Mouse (Mus musculus) lung, postnatal 0 days (tissue): ENCODE measurements at regions not wholly inside any gene's neighbourhood (a gene's known extent, or its start where the extent isn't known, plus 50 kb on each side); places are given as distances from the start of the nearest gene placed in this dataset.

Experiments used
- ATAC-seq: fragments of 200-750 bp; cut with Nextera tagmentation; 2 replicates; pipeline ENCODE4 v1.8.0; 2017; ENCODE audit warnings: moderate library complexity
- DNase-seq: peaks from one replicate; pipeline ENCODE4 v3.0.0-alpha.2; 2016; ENCODE audit warnings: low spot score
- H3K27ac ChIP-seq: fragments of 300-500 bp; sonication (generic); 2 replicates; pipeline ENCODE4 v1.5.1; 2014; ENCODE audit warnings: antibody characterized with exemption, mild to moderate bottlenecking, low read length, mixed read lengths
- H3K27me3 ChIP-seq: fragments of 300-500 bp; sonication (generic); replicated peaks from 2 replicates; pipeline ENCODE4 v1.6.1; 2014; ENCODE audit warnings: low read length, mixed read lengths; ENCODE audit not compliant: insufficient read depth
- H3K36me3 ChIP-seq: fragments of 300-500 bp; sonication (generic); 2 replicates; pipeline ENCODE4 v1.6.1; 2014; ENCODE audit warnings: low read length, mixed read lengths; ENCODE audit not compliant: insufficient read depth
- H3K4me1 ChIP-seq: fragments of 300-500 bp; sonication (generic); 2 replicates; pipeline ENCODE4 v1.6.1; 2014; ENCODE audit warnings: antibody characterized with exemption, low read depth, low read length, mixed read lengths; ENCODE audit not compliant: insufficient read depth
- H3K4me2 ChIP-seq: fragments of 300-500 bp; sonication (generic); replicated peaks from 2 replicates; pipeline ENCODE4 v1.6.1; 2014; ENCODE audit warnings: low read depth, mild to moderate bottlenecking, low read length, moderate library complexity, mixed read lengths
- H3K4me3 ChIP-seq: fragments of 300-500 bp; sonication (generic); 2 replicates; pipeline ENCODE4 v1.5.1; 2014; ENCODE audit warnings: low read depth, low read length
- H3K9ac ChIP-seq: fragments of 300-500 bp; sonication (generic); replicated peaks from 2 replicates; pipeline ENCODE4 v1.6.1; 2014; ENCODE audit warnings: low read depth, mild to moderate bottlenecking
- H3K9me3 ChIP-seq: fragments of 300-500 bp; sonication (generic); 2 replicates; pipeline ENCODE4 v1.6.1; 2016; ENCODE audit warnings: low read length, mixed read lengths
- CTCF ChIP-seq: IDR thresholded peaks from 2 replicates; pipeline ENCODE4 v1.5.1; 2016; ENCODE audit warnings: antibody characterized with exemption, mild to moderate bottlenecking
- EP300 ChIP-seq: IDR thresholded peaks from 2 replicates; pipeline ENCODE4 v1.6.1; 2016; ENCODE audit warnings: antibody characterized with exemption, mild to moderate bottlenecking, control low read depth
- WGBS: fragments of 180-500 bp; shearing (Covaris S2); extraction: QIAGEN DNeasy Blood & Tissue Kit; methylation state at CpG from one replicate; pipeline ENCODE4 v1.1.7; 2014; 5-methylcytosine and 5-hydroxymethylcytosine counted together

GRCm38 (mm10) chr12:78109931-78110330 is 84.1 kb upstream of the Gm6657 start:
- DNase-seq (no peak), ATAC-seq (no peak)
- H3K4me1 ChIP-seq, result no peaks in the 10 kb centered on the region
- H3K4me2 ChIP-seq, result no peak overlapping the region
- TF ChIP-seq CTCF (no peak), EP300 (no peak)
- H3K27ac ChIP-seq, result no peak overlapping the region
- WGBS, result 90% methylated on average over 1 of the region's 1 CpGs
- H3K27me3 ChIP-seq, result no peaks in the 10 kb centered on the region
- no peak overlapping the region for H3K9ac ChIP-seq
- no peak overlapping the region for H3K4me3 ChIP-seq
- no peaks in the 10 kb centered on the region for H3K9me3 ChIP-seq
- H3K36me3 ChIP-seq, result no peaks in the 10 kb centered on the region

DNA sequence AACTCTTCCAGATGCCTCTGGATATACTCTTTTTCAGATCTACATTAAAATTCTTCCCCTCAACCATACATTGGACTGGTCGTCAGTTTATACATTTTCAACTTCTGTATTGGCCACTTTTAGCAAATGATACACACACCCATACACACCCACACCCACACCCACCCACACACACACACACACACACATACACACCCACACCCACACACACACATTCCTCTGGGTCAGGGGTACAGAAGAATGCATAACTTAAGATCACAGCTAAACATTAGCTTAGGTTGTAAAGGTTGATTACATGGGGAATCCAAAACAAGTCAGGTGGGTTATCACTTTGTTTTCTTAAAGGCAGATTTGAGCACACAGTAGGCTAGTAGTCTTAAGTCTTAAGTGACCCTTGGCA is 75.9 kb upstream of the Gm6657 start:
- no peak for TF ChIP-seq EP300
- no peak for TF ChIP-seq CTCF
- WGBS, result 70% methylated on average over 1 of the region's 1 CpGs
- DNase-seq (no peak), ATAC-seq (no peak)
- no peak overlapping the region for H3K4me2 ChIP-seq
- no peak overlapping the region for H3K9ac ChIP-seq
- no peaks in the 10 kb centered on the region for H3K4me1 ChIP-seq
- H3K27me3 ChIP-seq, result no peaks in the 10 kb centered on the region
- no peak overlapping the region for H3K4me3 ChIP-seq
- no peaks in the 10 kb centered on the region for H3K36me3 ChIP-seq
- no peak overlapping the region for H3K27ac ChIP-seq
- no peaks in the 10 kb centered on the region for H3K9me3 ChIP-seq

DNA sequence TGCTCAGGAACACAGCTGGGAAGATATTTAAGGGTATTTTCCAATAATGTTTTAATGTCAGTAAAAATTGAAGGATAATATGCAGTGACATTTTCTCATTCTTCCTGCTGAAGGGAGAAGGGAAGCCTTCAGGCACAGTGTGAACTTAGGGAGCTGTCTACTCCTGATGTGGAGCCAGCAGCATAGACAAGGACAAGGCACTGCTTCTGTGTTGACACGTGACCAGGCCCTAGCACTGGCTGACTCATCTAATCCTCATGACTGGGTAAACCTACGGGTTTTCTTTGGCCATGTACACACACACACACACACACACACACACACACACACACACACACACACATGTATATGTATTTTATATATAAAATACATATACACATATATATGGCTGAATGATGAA is 74.8 kb upstream of the Gm6657 start:
- H3K4me1 ChIP-seq, result no peaks in the 10 kb centered on the region
- ATAC-seq (no peak), DNase-seq (no peak)
- H3K4me3 ChIP-seq, result no peak overlapping the region
- 60% methylated on average over 2 of the region's 2 CpGs for WGBS
- no peaks in the 10 kb centered on the region for H3K36me3 ChIP-seq
- no peak overlapping the region for H3K9ac ChIP-seq
- no peaks in the 10 kb centered on the region for H3K9me3 ChIP-seq
- H3K27me3 ChIP-seq, result no peaks in the 10 kb centered on the region
- H3K4me2 ChIP-seq, result no peak overlapping the region
- no peak overlapping the region for H3K27ac ChIP-seq
- TF ChIP-seq CTCF, result no peak
- no peak for TF ChIP-seq EP300

DNA sequence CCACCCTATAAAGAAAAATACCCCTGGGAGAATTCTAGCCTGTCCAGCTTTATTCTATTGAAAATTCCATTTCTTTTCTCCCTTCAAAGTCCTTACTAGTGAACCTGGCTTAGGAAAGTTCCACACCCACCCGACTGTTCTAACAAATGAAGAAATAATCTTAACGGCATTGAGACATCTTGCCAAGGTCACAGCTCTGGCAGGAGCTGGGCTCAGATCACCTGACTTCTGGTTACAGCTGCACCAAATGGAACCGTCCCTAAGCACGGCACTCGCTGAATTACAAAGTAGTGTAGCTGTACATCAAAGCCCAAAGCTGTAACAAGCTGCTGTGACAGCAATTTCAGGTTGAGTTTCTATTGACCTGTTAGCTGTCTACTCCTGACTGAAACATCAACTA is 74.2 kb upstream of the Gm6657 start:
- 43% methylated on average over 5 of the region's 5 CpGs for WGBS
- Histone ChIP-seq H3K27ac (no peak overlapping the region), H3K9me3 (no peaks in the 10 kb centered on the region), H3K4me2 (no peak overlapping the region), H3K4me1 (no peaks in the 10 kb centered on the region), H3K9ac (no peak overlapping the region), H3K27me3 (no peaks in the 10 kb centered on the region), H3K4me3 (no peak overlapping the region), H3K36me3 (no peaks in the 10 kb centered on the region)
- DNase-seq, result no peak
- no peak for TF ChIP-seq EP300
- no peak for TF ChIP-seq CTCF
- ATAC-seq, result no peak

DNA sequence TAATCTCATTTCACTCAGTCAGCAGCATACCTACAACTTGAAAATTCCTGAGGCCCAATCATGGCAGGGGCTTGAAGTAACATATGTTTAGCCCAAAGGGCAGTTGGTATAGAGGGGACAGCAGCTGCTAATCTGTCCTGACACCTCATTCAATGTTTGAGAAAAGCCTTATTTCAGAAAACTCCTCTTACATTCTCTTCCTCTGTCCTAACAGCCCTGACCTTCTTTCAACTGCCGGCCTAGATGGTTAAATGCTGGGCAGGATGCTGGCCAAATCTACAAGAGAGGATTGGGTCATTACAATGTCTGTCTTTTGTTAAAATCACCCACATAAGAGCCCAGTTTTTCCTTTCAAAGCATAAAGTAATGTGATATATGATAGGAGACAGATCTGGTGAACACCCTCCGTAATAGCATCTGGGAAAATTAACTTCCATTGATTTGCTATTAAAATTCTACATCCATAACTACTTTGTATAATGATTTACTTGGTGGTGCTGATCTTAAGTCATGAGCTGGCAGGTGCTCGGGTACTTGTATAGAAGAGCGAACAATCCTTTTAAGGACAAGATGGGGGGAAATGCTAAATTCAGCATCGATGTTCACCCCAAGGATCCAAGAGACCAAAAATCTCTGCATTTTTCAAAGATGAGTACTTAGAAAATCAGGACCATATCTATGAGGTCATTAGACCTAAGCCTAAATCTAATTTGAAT is 64.8 kb upstream of the Gm6657 start:
- WGBS, result 52% methylated on average over 5 of the region's 5 CpGs
- H3K27ac ChIP-seq, result no peak overlapping the region

DNA sequence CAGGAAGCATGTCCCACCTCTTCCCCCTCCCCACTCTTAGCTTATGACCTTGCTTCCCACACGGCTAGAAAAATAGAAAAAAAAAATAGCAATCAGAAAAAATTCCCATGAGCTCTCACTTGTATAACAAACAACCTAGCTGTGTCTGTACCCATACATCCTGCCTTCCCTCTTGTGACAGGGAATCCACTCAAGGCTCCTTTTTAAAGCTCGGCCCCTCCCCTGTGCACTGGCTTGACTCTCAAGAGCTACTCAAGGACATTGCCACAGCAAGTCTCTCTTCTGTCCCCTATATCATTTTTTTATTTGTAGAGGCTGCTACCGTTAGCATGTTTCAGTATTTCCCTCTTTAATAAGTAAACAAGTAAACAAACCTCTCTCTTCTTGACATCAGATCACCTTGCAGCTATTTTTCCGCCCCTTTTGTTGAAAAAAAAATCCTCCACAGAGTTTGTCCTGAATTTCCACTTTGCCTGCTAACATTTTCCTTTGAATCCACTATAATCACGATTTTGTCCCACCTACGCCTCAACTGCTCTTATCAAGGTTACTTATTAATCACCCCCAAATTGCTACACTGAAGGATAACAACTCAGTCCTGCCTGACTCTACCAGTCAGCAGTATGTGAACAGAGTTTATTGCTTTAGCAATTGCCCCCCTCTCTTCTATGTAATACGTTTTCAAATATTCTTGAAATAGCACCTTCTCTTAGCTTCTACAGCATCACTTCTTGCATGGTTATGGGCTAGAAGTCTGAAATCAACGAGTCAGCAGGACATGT is 61.8 kb upstream of the Gm6657 start:
- Histone ChIP-seq H3K9ac (no peak overlapping the region), H3K36me3 (no peaks in the 10 kb centered on the region), H3K27ac (no peak overlapping the region), H3K27me3 (no peaks in the 10 kb centered on the region), H3K4me2 (no peak overlapping the region), H3K4me1 (no peaks in the 10 kb centered on the region), H3K9me3 (no peaks in the 10 kb centered on the region), H3K4me3 (no peak overlapping the region)
- 35% methylated on average over 8 of the region's 8 CpGs for WGBS
- ATAC-seq, result peak; percentile 49
- DNase-seq, result peak; percentile 71
- no peak for TF ChIP-seq CTCF
- TF ChIP-seq EP300, result no peak

More for the DNA sequence above, 64.8 kb upstream of the Gm6657 start:
- peak; percentile 52 for TF ChIP-seq EP300
- TF ChIP-seq CTCF, result no peak
- no peak overlapping the region for H3K9ac ChIP-seq
- no peaks in the 10 kb centered on the region for H3K36me3 ChIP-seq
- H3K4me3 ChIP-seq, result no peak overlapping the region
- no peaks in the 10 kb centered on the region for H3K4me1 ChIP-seq
- DNase-seq, result peak; percentile 81
- no peak overlapping the region for H3K4me2 ChIP-seq
- no peaks in the 10 kb centered on the region for H3K9me3 ChIP-seq
- ATAC-seq, result peak; percentile 81
- H3K27me3 ChIP-seq, result no peaks in the 10 kb centered on the region
